Mouse (Mus musculus) layer of hippocampus, postnatal 10 days (tissue): ENCODE data around the gene Rimkla. TPM values are rescaled to one million over a fixed set of nuclear protein-coding genes. Genes with fewer than 3 reads are reported as not detected.

Source experiments
- DNase-seq, 2 experiments: peaks; one replicate each; pipeline ENCODE4 v3.0.0; 2021; ENCODE audit warnings: low spot score in 2 of 2
- total RNA-seq, 2 experiments: library from RNA; stranded (reverse); gene quantifications; 2 replicates each; pipeline ENCODE4 v1.2.3; 2021

The Rimkla gene
- total RNA-seq, 2 experiments from 2014 or later: 25.4 to 29.5 TPM

DNA sequence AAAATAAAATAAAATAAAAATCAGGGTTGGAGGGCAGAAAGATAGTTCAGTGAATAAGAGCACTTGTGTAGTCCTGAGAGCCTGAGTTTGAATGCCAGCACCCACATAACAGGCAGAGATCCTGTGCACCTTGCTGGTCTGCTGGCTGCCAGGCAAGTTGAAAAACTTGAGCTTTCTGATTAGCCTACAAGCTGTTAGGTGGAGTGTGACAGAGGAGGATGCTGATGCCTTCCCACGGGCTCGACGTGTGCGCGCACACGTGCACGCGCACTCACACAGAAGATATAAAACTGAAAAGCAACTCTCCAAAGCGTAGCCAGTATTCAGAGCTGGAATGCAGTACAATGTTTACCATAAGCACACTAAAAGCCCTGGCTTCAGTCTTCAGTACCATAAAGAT, 19.9 kb downstream of the Rimkla start:
- no peak for DNase-seq

DNA sequence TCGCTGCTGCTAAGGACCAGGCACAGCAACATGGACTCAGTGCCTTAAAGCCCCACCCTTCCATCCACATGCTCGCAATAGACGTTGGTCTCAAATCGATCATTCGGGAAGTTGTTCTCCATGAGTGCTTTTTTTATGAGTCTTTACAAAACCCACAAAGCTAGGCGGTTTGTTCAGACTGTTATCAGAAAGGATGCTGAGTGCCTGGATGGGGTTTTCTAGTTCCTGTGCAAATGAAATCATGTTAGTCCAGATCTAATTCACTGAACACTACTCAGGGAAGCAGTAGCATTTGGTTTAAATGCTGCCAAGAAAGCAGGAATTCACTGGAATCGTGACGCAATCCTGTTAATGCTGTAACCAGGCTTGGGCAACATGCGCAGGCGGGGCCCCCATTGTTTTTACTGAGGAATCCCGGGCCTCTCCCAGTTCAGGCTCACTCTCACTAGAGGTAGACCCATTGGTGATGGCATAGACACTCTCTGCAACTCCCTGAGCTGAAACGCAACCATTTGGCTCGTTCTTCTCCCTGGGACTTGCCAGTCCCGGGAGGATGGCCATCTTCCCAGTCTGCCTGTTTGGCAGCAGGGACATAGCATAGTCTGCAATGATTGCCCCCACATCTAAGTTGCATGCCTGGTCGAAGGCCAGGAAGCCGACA, 24.6 kb downstream of the Rimkla start:
- peak; percentile 66 to 72 for DNase-seq

DNA sequence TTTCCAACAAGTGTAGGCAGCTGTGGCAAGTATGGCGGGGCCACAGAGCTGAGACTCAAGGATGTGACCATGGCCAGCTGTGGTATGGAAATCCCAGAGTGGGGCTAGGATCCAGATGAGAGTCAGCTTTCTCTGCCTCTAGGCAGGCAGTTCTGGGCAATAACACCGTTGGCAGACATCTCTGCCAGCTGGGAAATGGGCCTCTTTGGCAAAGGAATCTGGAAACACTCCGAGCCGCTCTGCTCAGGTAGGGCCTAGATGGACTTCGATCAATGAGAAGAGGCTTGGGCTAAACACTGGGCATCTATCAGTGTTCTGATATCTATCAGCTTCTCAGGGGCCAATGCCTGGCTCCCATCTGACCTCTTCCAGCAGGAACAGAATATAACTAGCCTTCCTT, 26.6 kb downstream of the Rimkla start:
- no peak for DNase-seq

DNA sequence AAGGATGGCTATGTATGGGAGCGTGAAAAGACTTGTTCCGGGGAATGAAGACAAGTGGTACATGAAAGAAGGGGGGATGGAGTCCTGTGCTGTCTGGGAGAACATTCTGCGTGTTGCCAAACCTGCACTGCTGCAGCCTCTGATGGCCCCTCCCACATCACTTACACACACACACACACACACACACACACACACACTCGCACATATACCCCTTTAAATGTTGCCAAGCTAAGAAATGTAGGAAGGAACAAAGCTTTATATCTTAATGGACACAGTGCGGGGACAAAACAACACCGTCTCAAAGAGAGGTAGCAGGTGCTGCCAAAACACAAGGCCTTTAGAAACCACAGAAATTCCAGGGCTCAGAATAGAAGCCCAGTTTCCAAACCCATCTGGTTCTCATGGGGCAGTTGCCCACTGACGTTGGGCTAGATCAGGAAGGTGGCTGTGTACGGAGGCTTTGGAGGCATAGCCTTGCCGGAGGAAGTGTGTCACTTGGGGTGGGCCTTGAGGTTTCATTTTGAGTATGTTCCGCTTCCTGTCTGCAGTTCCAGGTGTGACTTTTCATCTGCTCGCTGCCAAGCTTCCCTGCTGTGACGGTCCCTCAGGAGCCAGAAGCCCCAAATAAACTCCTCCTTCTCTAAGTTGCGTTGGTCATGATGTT, 28.5 kb downstream of the Rimkla start:
- no peak for DNase-seq

GRCm38 (mm10) chr4:119462858-119463755, 29.3 kb downstream of the Rimkla start:
- peak; percentile 52 to 58 for DNase-seq

GRCm38 (mm10) chr4:119462457-119462856, 30.0 kb downstream of the Rimkla start:
- DNase-seq: no peak

DNA sequence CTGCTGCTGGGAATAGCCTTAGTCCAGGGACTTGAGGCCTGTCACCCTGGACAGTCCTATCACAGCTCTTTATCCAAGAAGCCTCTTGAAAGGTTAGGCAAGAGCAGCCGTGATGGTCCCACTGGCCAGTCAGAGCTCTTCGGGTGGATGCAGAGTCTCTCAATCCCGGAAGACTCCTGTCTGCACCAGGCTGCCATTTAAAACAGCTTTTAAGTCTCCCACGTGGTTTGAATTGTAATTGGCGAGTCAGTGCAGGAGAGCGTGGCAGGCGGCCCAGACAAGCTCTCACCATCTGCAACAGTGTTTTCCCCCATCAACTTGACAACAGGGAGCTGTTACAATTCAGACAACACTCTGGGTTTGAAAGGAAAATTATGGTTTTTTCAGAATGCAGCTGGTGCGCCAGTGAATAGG, 31.7 kb downstream of the Rimkla start:
- DNase-seq: peak; percentile 84 to 89

GRCm38 (mm10) chr4:119460296-119460695, 32.1 kb downstream of the Rimkla start:
- DNase-seq: peak; percentile 71

GRCm38 (mm10) chr4:119453533-119453932, 38.9 kb downstream of the Rimkla start:
- DNase-seq: no peak

GRCm38 (mm10) chr4:119453128-119453527, 39.3 kb downstream of the Rimkla start:
- no peak for DNase-seq

DNA sequence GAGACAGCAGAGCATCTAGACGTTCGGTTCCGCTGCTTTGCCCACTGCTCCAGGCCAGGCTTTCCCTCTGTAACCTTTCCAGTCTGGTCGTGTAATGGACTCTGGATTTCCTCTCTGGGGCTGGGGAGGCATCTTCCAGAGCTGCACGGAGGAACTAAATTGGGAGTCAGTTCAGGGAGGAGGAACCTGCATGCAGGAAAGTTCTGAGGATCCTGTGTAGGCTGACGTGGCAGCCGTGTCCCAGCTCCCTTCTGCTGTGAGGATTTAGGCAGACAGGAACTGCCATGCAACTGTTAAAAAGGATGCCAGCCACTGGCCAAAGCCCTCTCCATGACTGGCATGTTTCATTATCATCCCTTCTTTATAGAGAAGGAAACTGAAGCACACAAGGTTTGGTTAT, 42.0 kb downstream of the Rimkla start:
- no peak for DNase-seq

GRCm38 (mm10) chr4:119447786-119448185, 44.6 kb downstream of the Rimkla start:
- DNase-seq: no peak

GRCm38 (mm10) chr4:119447261-119447660, 45.2 kb downstream of the Rimkla start:
- DNase-seq: no peak

GRCm38 (mm10) chr4:119442539-119442938, 49.9 kb downstream of the Rimkla start:
- DNase-seq: no peak

GRCm38 (mm10) chr4:119441836-119442235, 50.6 kb downstream of the Rimkla start:
- DNase-seq: no peak

DNA sequence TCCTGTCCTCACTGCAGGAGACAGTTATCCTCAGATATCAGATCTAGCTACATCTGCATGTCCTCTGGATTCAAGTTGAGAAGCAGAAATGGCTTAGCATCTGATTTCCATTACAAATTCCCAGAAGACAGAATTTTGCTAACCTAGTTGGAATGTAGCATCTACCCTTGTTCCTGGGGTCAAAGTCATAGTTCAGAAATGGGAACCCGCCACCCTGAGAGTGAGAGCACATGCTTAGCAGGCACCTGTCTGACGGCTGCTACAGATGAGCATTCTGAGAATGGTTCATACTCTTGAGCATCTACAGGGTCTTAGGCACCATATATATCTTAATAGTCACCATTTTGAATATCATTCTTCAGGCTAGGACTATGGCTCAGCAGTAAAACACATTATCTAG, 54.5 kb downstream of the Rimkla start:
- DNase-seq: no peak

GRCm38 (mm10) chr4:119430678-119431077, 61.8 kb downstream of the Rimkla start:
- DNase-seq: peak; percentile 41 to 57

DNA sequence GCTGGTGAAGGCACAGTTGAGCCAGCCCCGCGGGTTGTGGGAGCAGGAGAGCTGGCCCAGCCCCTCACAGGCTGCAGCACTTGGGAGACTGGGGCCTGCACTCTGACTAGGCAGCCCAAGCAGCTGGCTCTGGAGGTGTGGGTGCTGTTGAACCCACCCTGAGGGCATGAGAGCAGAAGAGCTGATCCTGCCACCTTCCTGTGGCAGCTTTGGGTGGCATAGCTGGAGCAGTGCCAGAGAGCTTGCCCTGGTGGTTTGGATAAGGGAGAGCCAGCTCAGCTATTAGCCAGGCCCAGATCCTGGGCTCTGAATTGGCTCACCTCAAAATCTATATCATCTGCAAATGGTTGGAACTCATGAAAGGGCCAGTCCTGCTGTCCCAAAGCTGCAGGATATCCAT, 64.7 kb downstream of the Rimkla start:
- no peak for DNase-seq

- no peak for DNase-seq
These were observed 66.8 kb downstream of the Rimkla start for GRCm38 (mm10) chr4:119425601-119426000.

- DNase-seq: no peak
These were observed 67.4 kb downstream of the Rimkla start for GRCm38 (mm10) chr4:119425077-119425476.

DNA sequence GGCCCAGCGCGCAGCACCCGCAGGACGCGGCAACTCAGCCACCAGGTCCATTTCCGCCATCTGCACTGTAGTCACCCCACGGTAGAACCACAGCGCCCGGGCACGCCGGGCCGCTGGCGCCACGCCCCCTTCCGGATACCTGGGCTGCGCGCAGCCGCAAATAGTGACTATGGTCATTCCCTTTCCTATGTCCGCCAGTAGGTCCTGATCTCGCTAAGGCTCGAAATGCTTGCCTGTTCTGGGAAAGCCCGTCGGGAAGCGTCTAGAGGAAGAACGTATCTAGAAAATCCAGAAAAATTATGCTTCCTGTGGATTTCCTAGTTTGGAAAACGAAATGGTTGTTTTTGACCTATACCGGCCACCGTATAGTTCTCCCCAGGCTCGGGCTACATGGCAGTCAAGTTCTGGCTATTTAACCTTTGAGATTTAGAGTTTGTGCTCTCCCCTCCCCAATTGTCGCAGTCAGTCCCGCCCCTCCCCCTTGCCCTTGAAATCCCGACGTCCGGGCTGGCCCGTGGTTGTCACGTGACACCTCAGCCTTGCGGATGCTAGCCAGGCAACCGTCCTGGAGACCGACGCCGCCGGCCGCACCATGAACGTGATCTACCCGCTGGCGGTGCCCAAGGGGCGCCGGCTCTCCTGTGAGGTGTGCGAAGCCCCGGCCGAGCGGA, 70.0 kb downstream of the Rimkla start, which contains the start of the genes Ppcs and Zmynd12:
Gene Ppcs, minus strand, starts transcription at position 127 of the 671 bp plus-strand sequence.
Gene Zmynd12, plus strand, starts transcription at position 521 of the 671 bp plus-strand sequence.
- DNase-seq: peak; percentile 77 to 85
